Mouse (Mus musculus): ENCODE measurements around the gene C2cd2l.

DNA sequence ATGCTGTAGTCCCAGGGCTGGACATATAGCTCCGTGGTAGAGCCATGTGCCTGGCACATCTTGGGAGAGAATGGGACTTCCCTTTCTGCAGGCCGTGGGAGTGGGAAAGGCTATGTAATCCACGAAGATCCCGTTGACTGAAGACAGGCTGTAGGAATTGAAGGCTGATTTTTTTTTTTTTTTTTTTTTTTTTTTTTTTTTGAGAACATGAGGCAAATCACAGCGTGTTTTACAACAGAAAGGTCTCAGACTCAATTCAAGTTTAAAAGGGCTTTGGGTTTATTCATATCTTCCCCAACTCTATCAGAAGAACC, 16.0 kb upstream of the C2cd2l start:
- no peak for TF ChIP-seq CTCF (IDR thresholded peaks at IDR 0.05; ENCODE audit: low read depth, low read length)
- no peak for TF ChIP-seq POLR2A (IDR thresholded peaks at IDR 0.05; ENCODE audit: insufficient read depth, low read length)
